Mouse (Mus musculus): ENCODE measurements around the gene Polrmt. TPM values are rescaled to one million over a fixed set of nuclear protein-coding genes. Genes with fewer than 3 reads are reported as not detected.
A peak's percentile ranks its signal among the peaks of the same experiment; 100 is the strongest.

Gene Polrmt
- total RNA-seq, 2 experiments from 2014 or later = 27.0 to 40.8 TPM

DNA sequence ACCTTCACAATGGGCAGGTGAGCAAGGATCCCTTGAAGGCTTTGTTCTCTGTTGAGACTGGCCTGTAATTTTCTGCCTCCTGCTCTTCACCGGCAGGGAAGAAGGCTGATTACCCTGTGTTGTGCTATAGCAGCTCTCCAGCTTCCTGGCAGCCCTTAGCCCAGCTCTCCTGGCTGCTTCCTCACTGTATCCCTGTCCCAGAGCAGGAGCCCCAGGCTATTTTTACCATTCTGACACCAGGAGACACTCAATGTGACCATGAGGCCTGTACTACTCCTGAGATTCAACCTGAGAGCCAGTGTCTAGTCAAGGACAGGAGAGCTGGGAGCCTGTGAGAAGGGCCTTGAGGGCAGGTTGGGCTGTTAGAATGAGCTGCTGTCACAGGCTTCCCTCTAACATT, 59.7 kb downstream of the Polrmt start:
- DNase-seq = peak; percentile 79
- TF ChIP-seq CTCF (IDR thresholded peaks at IDR 0.05) = no peak
- intact Hi-C loops (cut with DNase I) = no loop called here
- H3K4me3 ChIP-seq = peak overlapping the region; percentile 98
- H3K27ac ChIP-seq = peak overlapping the region; percentile 99

DNA sequence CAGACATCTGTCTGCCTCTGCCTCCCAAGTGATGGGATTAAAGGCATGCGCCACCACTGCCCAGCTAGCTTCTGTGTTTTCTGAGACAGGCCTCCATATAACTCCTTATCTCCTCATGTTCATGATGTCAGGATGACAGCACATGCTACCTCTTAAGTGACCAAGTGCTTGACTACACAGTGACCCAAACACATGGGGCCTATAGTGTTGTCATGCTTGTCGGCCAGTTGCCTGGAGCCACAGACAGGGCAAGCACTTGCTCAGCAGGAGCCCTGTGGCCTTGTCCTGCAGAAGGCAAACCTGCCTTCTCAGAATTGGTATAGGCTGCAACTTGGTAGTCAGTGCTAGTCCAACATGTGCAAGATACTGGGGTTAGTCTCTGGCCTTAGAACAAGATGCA, 60.2 kb downstream of the Polrmt start:
- Histone ChIP-seq H3K27ac (peak overlapping the region; percentile 99), H3K4me3 (peak overlapping the region; percentile 98)
- intact Hi-C loops (cut with DNase I) = no loop called here
- no peak for DNase-seq
- TF ChIP-seq CTCF (IDR thresholded peaks at IDR 0.05) = no peak

Other genes with a start within 250 kb of the Polrmt start
- under 1 TPM; 0.71 to 0.73 TPM for gene Plpp2, start 212.8 kb downstream of the Polrmt start, total RNA-seq (2021)
- 10 to 100 TPM; 15.8 to 18.9 TPM for gene Mier2, start 191.4 kb downstream of the Polrmt start, total RNA-seq (2021)
- not detected for gene Theg, start 159.2 kb downstream of the Polrmt start, total RNA-seq (2021)
- under 1 TPM; 0.20 to 0.51 TPM for gene C2cd4c, start 132.6 kb downstream of the Polrmt start, total RNA-seq (2021)
- 1 to 10 TPM; 3.2 to 7.5 TPM for gene Shc2, start 108.7 kb downstream of the Polrmt start, total RNA-seq (2021)
- 100 to 1,000 TPM in 1 of 2 experiments, 10 to 100 TPM in 1; 56.6 to 180 TPM for gene Odf3l2, start 100.8 kb downstream of the Polrmt start, total RNA-seq (2021)
- not detected for gene Madcam1, start 82.0 kb downstream of the Polrmt start, total RNA-seq (2021)
- 10 to 100 TPM; 18.4 to 19.2 TPM for gene Tpgs1, start 77.2 kb downstream of the Polrmt start, total RNA-seq (2021)
- gene Cdc34, start 64.4 kb downstream of the Polrmt start, total RNA-seq (2021) = 100 to 1,000 TPM; 366 to 415 TPM
- gene Gzmm, start 57.6 kb downstream of the Polrmt start, total RNA-seq (2021) = 1 to 10 TPM; 7.2 to 9.8 TPM
- gene Bsg, start 42.1 kb downstream of the Polrmt start, total RNA-seq (2021) = 100 to 1,000 TPM; 650 to 652 TPM
- gene Hcn2, start 29.9 kb downstream of the Polrmt start, total RNA-seq (2021) = under 1 TPM; 0.47 to 0.84 TPM
- not detected for gene Fgf22, start 8.5 kb upstream of the Polrmt start, total RNA-seq (2021)
- 10 to 100 TPM; 46.1 to 53.6 TPM for gene Rnf126, start 20.4 kb upstream of the Polrmt start, total RNA-seq (2021)
- gene Fstl3, start 30.7 kb upstream of the Polrmt start, total RNA-seq (2021) = 1 to 10 TPM; 1.0 to 1.5 TPM
- gene Prss57, start 44.4 kb upstream of the Polrmt start, total RNA-seq (2021) = not detected
- 10 to 100 TPM; 18.1 to 23.0 TPM for gene Palm, start 47.0 kb upstream of the Polrmt start, total RNA-seq (2021)
- not detected for gene Misp, start 74.4 kb upstream of the Polrmt start, total RNA-seq (2021)
- 10 to 100 TPM; 18.8 to 25.1 TPM for gene Ptbp1, start 107.8 kb upstream of the Polrmt start, total RNA-seq (2021)
- gene Prtn3, start 127.9 kb upstream of the Polrmt start, total RNA-seq (2021) = not detected
- under 1 TPM in 1 of 2 experiments, not detected in 1; 0.17 TPM for gene Plppr3, start 128.1 kb upstream of the Polrmt start, total RNA-seq (2021)
- not detected for gene Elane, start 139.7 kb upstream of the Polrmt start, total RNA-seq (2021)
- 10 to 100 TPM; 12.9 to 77.1 TPM for gene Cfd, start 144.3 kb upstream of the Polrmt start, total RNA-seq (2021)
- gene Med16, start 162.3 kb upstream of the Polrmt start, total RNA-seq (2021) = 10 to 100 TPM; 32.6 to 37.2 TPM
- gene Gm26602, start 164.3 kb upstream of the Polrmt start, total RNA-seq (2021) = not detected
- under 1 TPM; 0.17 to 0.23 TPM for gene Kiss1r, start 170.4 kb upstream of the Polrmt start, total RNA-seq (2021)
- gene R3hdm4, start 174.6 kb upstream of the Polrmt start, total RNA-seq (2021) = 100 to 1,000 TPM; 107 to 121 TPM
- 1 to 10 TPM; 1.8 to 2.1 TPM for gene Arid3a, start 180.5 kb upstream of the Polrmt start, total RNA-seq (2021)
- gene Wdr18, start 213.6 kb upstream of the Polrmt start, total RNA-seq (2021) = 10 to 100 TPM; 19.7 to 22.0 TPM
- gene Grin3b, start 224.1 kb upstream of the Polrmt start, total RNA-seq (2021) = under 1 TPM; 0.25 to 0.28 TPM
- gene Tmem259, start 237.7 kb upstream of the Polrmt start, total RNA-seq (2021) = 10 to 100 TPM; 70.9 to 75.1 TPM
- gene Cnn2, start 242.0 kb upstream of the Polrmt start, total RNA-seq (2021) = 1 to 10 TPM; 3.9 to 9.7 TPM
- 1 to 10 TPM; 6.7 to 7.2 TPM for gene Abca7, start 249.9 kb upstream of the Polrmt start, total RNA-seq (2021)

Measured in gastrocnemius, adult 2 months (tissue).